Mouse (Mus musculus) lung, postnatal 10 days (tissue): Measurements from ENCODE around the gene Kalrn.

Source experiments
- DNase-seq: peaks from one replicate; pipeline ENCODE4 v3.0.0; 2021

Kalrn gene

DNA sequence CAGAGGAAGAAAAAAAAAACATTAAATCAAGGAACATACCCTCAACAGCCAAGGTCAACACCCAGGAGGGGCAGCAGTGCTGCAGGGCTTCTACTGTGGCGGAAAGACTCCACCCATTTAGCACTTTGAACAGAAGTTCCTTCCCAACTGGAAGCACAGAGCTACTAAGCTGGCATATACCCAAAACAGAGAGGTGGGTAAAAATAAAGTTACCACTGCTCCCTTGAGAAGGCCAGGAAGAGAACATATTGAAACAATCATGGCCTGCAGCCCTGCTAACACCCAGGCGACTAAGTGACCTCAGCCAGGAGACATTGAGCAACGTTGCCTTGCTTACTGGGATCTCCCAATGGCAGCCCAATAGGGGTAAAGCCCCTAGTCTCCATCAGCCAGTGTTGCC lies 79.4 kb downstream of the Kalrn start:
- peak; percentile 50 for DNase-seq

DNA sequence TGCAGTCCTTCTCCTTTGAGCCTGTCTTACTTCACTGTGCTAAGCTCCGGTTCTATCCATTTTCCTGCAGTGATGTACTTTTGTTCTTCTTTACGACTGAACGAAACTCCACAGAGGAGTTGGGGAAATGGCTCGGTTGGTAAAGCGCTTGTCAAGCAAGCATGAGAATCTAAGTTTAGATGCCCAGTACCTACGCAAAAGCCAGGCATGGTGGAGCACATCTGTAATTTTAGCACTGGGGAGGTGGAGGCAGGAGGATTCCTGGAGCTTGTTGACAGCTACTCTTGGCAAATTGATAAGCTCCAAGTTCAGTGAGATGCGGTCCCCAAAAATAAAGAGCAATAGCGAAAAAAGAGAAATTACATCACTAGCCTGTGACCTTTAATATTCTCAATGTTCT lies 82.1 kb downstream of the Kalrn start:
- DNase-seq = no peak

DNA sequence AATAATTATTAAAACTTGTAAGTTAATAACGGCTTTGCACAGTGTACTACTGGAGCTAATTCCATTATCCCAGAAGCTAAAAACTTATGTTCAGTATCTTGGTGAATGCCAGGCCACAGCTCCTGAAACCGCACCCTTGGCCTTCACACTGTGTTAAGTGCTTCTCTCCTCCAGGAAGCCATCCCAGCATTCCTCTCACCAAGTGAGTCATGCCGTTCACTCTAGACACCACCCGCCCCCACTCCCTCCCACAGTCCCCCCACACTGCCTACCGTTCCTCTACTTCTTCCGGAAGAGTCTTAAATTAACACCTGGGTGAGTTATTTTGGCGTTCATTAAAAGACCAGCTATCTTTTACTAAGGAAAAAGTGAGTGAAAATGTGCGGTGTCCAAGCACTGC lies 82.8 kb downstream of the Kalrn start:
- DNase-seq = no peak

- DNase-seq = no peak
These were observed 83.5 kb downstream of the Kalrn start for GRCm38 (mm10) chr16:34489805-34490325.

DNA sequence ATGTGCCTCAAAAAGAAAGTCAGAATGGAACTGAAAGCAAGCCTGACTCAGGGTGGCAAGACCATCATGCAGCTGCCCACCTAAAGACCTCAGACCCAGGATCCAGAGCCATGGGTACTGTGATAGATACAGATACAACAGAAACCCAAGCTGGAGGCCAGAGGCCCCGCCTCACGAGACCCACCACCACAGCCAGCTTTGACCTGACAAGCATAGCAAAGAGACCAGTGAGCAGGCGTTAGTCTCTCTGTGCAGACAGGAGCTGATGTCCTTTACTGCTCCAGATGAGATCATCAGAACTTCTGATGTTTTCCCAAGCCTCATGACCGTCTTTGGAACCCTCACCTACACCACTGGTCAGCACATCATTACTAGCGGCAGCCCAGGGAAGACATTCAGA lies 85.5 kb downstream of the Kalrn start:
- DNase-seq = no peak

GRCm38 (mm10) chr16:34487268-34487667 lies 86.1 kb downstream of the Kalrn start:
- DNase-seq = no peak

GRCm38 (mm10) chr16:34485483-34485882 lies 87.8 kb downstream of the Kalrn start:
- DNase-seq = no peak

GRCm38 (mm10) chr16:34484921-34485320 lies 88.4 kb downstream of the Kalrn start:
- no peak for DNase-seq

DNA sequence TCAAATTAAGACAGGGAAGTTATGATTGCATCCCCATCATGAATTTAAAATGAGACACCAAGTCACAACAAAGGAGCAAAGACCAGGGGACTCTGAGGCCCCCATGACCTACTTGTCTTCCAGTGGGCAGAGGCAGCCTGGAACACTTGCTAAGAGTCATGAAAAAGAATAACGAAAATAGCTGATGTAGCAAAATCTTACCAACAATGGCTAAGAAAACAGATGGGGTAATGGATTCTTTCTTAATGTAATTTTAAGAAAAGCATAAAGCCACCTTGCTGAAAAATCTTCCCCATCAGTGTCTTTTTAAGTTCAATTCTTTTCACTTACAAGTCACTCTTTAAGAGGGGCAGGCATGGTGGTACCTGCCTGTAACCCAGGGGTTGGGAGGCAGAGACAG lies 89.1 kb downstream of the Kalrn start:
- DNase-seq = no peak

- no peak for DNase-seq
These were observed 89.6 kb downstream of the Kalrn start for GRCm38 (mm10) chr16:34483716-34484115.

DNA sequence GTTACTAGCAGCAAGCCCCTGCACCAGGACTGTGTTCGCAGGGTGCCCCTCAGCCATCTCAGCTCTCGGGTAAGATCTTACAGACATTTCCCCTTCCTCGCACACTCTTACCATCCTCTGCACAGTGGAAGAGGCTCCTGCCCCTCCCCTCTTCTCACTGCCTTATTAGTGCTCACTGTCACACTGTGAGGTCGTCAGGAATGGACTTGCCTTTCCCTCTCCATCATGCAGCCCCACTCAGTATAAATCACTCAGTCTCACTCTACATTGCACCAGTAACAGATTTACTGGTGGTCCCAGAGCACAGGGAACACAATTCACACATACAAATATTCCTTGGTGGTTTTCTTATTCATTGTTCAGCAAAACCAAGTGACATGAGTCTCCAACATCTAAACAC lies 98.6 kb downstream of the Kalrn start:
- no peak for DNase-seq

GRCm38 (mm10) chr16:34473891-34474290 lies 99.4 kb downstream of the Kalrn start:
- no peak for DNase-seq

DNA sequence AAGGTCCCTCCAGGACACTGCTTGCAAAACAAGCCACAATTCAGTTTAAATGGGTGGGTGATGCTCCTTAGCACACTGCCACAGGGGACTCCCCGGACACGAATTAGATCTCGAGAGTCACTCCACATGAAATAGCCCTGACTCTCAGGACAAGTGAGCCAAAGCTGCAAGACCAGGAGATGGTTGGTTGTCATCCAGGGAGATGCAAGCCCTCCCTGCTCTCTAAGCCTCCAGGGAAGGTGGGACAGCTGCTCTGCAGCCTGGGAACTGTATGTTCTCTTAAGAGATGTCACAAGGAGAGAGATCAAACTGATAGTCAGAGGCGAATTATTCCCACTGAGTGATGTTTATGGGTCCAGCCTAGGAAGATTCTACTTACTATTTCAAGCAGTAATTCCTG lies 101.9 kb downstream of the Kalrn start:
- DNase-seq = no peak

GRCm38 (mm10) chr16:34470343-34470742 lies 103.0 kb downstream of the Kalrn start:
- DNase-seq = no peak

DNA sequence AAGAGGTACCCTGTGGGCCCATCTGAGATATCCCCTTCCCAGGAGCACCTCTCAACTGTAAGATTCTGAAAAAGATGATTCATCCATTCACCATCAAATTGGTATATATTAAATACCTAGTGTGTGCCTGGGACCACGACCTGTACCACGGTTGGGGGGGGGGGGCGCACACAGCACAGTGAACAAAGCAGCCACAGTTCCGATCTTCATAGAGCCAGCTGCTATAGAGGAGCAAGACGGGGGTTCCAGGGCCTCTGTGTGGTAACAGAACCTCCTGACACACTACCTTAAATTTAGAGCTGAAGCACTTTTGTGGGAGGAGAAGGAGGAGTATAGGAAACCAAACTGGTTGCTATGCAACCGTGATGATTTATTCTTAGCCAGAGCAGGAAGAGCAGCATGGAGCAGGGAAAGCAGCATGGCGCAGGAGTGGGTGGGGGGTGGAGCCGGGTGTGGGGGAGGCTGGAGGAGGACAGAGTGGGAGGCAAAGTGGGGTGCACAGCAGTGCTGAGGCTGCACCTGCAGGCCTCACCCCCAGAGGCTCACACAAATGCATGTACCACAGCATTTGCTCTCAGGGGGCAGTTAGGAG lies 104.0 kb downstream of the Kalrn start:
- no peak for DNase-seq

GRCm38 (mm10) chr16:34466649-34467048 lies 106.7 kb downstream of the Kalrn start:
- peak; percentile 30 for DNase-seq

DNA sequence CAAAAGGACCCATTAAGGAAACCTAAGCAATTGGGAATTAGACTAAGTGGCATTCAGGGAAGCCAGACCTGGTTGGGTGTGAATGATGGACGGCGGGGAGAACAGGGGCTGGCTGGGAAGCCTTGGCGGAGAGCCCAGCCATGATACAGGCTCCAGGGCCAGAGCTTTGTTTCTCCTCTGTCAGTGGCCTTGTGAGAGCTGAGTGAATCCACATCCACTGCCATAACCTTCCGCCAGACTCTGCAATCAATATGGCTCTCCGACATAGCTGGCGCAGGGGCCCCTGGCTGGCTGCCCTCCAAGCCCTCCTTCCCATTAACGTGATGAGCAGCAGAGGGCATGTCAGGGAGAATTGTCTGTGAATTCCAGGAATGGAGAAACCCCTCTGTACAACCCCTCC lies 117.0 kb downstream of the Kalrn start:
- DNase-seq = peak; percentile 56

DNA sequence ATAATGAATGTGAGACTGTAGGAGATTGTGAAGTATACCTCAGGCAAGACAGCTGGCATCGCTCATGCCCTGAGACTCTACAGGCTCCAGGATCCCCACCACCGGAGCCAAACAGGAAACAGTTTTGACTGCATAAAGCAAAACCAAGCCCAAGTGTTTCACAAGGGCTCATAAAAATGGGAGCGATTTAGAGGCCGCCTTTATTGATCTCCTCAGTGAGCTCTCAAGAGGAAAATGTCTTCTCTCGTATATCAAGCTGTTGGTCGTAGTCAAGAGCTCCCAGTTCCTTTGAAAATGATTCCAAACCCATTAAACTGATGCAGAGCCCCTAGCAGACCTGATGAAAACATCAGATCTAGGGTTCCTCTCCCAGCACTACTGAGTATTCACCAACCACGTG lies 127.7 kb downstream of the Kalrn start:
- no peak for DNase-seq

DNA sequence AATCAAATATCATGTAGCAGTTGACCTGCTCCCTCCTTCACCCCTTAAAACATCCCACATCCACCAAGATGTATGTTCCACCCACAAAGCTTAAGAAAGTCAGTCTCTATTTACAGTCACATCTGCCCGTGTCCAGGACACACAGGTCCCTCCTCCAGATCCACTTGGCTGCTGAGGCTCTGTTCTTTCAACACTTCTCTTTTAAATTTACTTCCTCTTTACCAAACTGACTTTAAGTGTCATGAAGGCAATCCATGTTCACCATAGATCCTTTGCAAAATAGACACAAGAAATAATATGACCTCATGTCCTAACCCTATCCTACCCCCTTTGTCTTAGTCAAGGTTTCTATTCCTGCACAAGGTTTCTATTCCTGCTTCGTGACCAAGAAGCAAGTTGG lies 131.6 kb downstream of the Kalrn start:
- no peak for DNase-seq

GRCm38 (mm10) chr16:34440994-34441414 lies 132.3 kb downstream of the Kalrn start:
- DNase-seq = peak; percentile 89

DNA sequence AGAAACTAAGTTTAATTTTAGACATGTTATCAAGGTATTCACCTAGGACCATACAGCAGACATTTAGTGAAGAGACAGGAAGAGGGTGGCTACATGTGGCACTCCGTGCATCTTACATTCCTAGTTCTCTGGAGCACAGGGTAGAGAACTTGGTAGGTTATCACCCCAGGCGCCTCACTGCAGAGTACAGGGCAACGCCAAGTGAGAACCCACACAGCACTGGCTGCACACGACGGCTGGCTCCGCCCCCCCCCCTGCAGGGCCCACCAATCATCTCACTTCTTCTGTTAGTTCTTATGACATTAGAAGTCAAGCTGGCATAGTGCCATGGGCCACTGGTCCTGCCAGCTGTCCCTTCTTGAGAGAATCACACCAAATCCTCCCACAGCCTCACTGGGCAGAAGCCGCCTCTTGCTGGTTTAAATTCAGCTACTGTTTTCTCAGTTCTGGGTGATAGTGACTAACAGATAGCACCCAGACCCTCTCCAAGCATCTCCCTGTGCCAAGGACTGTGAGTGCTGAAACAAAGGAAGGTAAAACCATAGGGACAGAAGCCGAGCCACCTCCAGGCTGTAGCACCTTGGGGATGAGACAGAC lies 133.2 kb downstream of the Kalrn start:
- peak; percentile 77 for DNase-seq

- no peak for DNase-seq
These were observed 143.2 kb downstream of the Kalrn start for GRCm38 (mm10) chr16:34430131-34430530.

GRCm38 (mm10) chr16:34427654-34428053 lies 145.7 kb downstream of the Kalrn start:
- DNase-seq = no peak

DNA sequence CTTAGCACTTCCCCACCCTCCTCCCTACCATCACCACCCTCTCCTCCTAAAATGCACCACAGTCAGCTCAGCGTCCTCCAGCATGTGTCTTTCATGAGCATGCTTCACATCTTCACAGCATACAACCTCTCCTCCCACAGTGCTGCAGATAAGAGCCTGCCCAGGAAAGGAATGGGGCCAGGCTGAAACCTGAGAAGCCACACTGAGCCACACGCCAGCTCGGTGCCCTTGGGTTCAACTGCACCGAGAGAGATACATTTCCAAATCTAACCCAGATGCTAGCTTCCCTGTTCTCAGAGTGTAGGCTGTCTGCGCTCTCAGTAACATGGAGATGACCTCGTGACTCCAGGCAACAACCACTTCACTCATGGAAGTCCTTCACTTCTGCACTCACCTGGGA lies 151.9 kb downstream of the Kalrn start:
- DNase-seq = no peak

GRCm38 (mm10) chr16:34417966-34418365 lies 155.4 kb downstream of the Kalrn start:
- DNase-seq = no peak
